9 mouse cellular contexts compared by ENCODE assay signal in genomic region chr11:114478736-114479135, GRCm38 (mm10).
A peak's percentile ranks its signal among the peaks of the same experiment; 100 is the strongest.
DNase-seq lines count a peak whose midpoint lies in the region; ATAC-seq and TF ChIP-seq lines count a peak whose summit lies in the region.
"Had no signal": no experiment of that assay in that cellular context is flagged by ENCODE, and none has a peak within 500 bp of the region (broad histone marks: within the 10 kb centered on the region; RNA-seq: fewer than 3 reads in every experiment).

No protein-coding gene starts in this region.

- peaks cover 3% of the 10 kb centered on the region; the same call in 1 of the 2 replicates for H3K4me1 ChIP-seq in heart, embryonic 16.5 days (ENCODE audit: control insufficient read depth, insufficient read depth, low read length)
- H3K4me1 ChIP-seq in CH12.LX (ENCODE audit: control insufficient read depth in 1 of 2, insufficient read depth in 2 of 2), result no peaks in the 10 kb centered on the region; a peak in 1 of 4 replicates
- H3K4me1 ChIP-seq in embryonic facial prominence, embryonic 12.5 days, result peaks cover 7% of the 10 kb centered on the region
- H3K4me1 ChIP-seq in liver, postnatal 0 days (ENCODE audit: insufficient read depth), result no peaks in the 10 kb centered on the region

- 0 out of 2 replicates have a peak, but pooled peaks cover 2% of the 10 kb centered on the region for H3K9me3 ChIP-seq in heart, embryonic 16.5 days (replicated peaks; ENCODE audit: control insufficient read depth, low read length)
- H3K9me3 ChIP-seq in CH12.LX (replicated peaks; ENCODE audit: low read length), result no peaks in the 10 kb centered on the region
- H3K9me3 ChIP-seq in embryonic facial prominence, embryonic 12.5 days, result no peaks in the 10 kb centered on the region
- H3K9me3 ChIP-seq in liver, postnatal 0 days (ENCODE audit: low read length), result no peaks in the 10 kb centered on the region

- TF ChIP-seq POLR2A in CH12.LX (IDR thresholded peaks at IDR 0.05; ENCODE audit: low read depth, low read length), result no peak

- peak overlapping the region; percentile 46 for H3K4me2 ChIP-seq in heart, embryonic 16.5 days (ENCODE audit: low read depth, low read length)
- H3K4me2 ChIP-seq in CH12.LX (ENCODE audit: insufficient read depth, low read depth, poor library complexity, severe bottlenecking), result no peak overlapping the region
- H3K4me2 ChIP-seq in embryonic facial prominence, embryonic 12.5 days (replicated peaks), result peak overlapping the region; percentile 13
- H3K4me2 ChIP-seq in liver, postnatal 0 days (ENCODE audit: low read depth, low read length), result peak overlapping the region; percentile 45; the same call in 1 of the 2 replicates

- in situ Hi-C loops in CH12.LX (cut with MboI; ENCODE audit: low pct_ligation_motif_present, low pct_unique_long_range_greater_than_20kb, low sequenced_read_pairs), result no loop called here

- TF ChIP-seq EP300 in CH12.LX (IDR thresholded peaks at IDR 0.05; ENCODE audit: low read length), result no peak
- TF ChIP-seq EP300 in liver, postnatal 0 days (IDR thresholded peaks at IDR 0.05; ENCODE audit: low read depth), result no peak

- peaks cover 2% of the 10 kb centered on the region; the same call in 1 of the 2 replicates for H3K27me3 ChIP-seq in heart, embryonic 16.5 days (ENCODE audit: control insufficient read depth, insufficient read depth, low read length)
- H3K27me3 ChIP-seq in CH12.LX (replicated peaks), result peaks cover 77% of the 10 kb centered on the region
- no peaks in the 10 kb centered on the region for H3K27me3 ChIP-seq in embryonic facial prominence, embryonic 12.5 days
- H3K27me3 ChIP-seq in liver, postnatal 0 days (ENCODE audit: insufficient read depth, low read length), result no peaks in the 10 kb centered on the region

- no peak for DNase-seq in heart, adult 11 months
- peak; percentile 41 for DNase-seq in CH12.LX (ENCODE audit: extremely low read depth)
- DNase-seq in liver, postnatal 0 days, result no peak
- DNase-seq in urinary bladder, postnatal 36 days (ENCODE audit: low spot score in 2 of 2), result no peak
- no peak for DNase-seq in Muller cell, postnatal 12 days (ENCODE audit: inconsistent ontology term)
- DNase-seq in thymus, postnatal 14 days, result no peak

- no peak for ATAC-seq in heart, embryonic 16.5 days (replicated peaks; ENCODE audit: extremely low read depth, insufficient read depth, low FRiP score)
- no peak for ATAC-seq in embryonic facial prominence, embryonic 12.5 days (ENCODE audit: insufficient number of reproducible peaks, insufficient read depth, low FRiP score, low TSS enrichment)
- ATAC-seq in liver, postnatal 0 days, result no peak
- ATAC-seq: inflammation-experienced regulatory T-cells, adult 6 months had no signal

- dilution Hi-C loops in CH12.LX (cut with MboI; ENCODE audit: extremely low pct_ligation_motif_present, extremely low pct_unique_long_range_greater_than_20kb, low sequenced_read_pairs), result no loop called here

- H3K79me2 ChIP-seq in CH12.LX (replicated peaks; ENCODE audit: control insufficient read depth, extremely low read depth, insufficient read depth, poor library complexity, severe bottlenecking), result no peaks in the 10 kb centered on the region

- no peak overlapping the region for H3K27ac ChIP-seq in heart, embryonic 16.5 days (ENCODE audit: low read length)
- no peak overlapping the region for H3K27ac ChIP-seq in CH12.LX (ENCODE audit: insufficient read depth, low read depth)
- no peak overlapping the region for H3K27ac ChIP-seq in embryonic facial prominence, embryonic 12.5 days
- H3K27ac ChIP-seq in liver, postnatal 0 days (ENCODE audit: low read depth), result no peak overlapping the region

- H3K9ac ChIP-seq in heart, embryonic 16.5 days (ENCODE audit: low read length), result no peak overlapping the region
- H3K9ac ChIP-seq in CH12.LX (ENCODE audit: insufficient read depth, low read depth), result no peak overlapping the region
- no peak overlapping the region for H3K9ac ChIP-seq in embryonic facial prominence, embryonic 12.5 days
- H3K9ac ChIP-seq in liver, postnatal 0 days (replicated peaks), result no peak overlapping the region

- WGBS in heart, embryonic 16.5 days, result 14% methylated on average over 7 of the region's 7 CpGs
- 12% methylated on average over 7 of the region's 7 CpGs for WGBS in embryonic facial prominence, embryonic 12.5 days
- WGBS in liver, postnatal 0 days (ENCODE audit: insufficient replicate concordance), result 18% methylated on average over 7 of the region's 7 CpGs

- TF ChIP-seq CTCF in CH12.LX (conservative IDR thresholded peaks at IDR 0.05 in 1 of 2, IDR thresholded peaks at IDR 0.05 in 1 of 2; ENCODE audit: low read depth in 2 of 2, low read length in 2 of 2), result no peak
- TF ChIP-seq CTCF in liver, postnatal 0 days (IDR thresholded peaks at IDR 0.05; ENCODE audit: low read depth), result no peak

- H3K36me3 ChIP-seq in heart, embryonic 16.5 days (ENCODE audit: control insufficient read depth, insufficient read depth), result no peaks in the 10 kb centered on the region
- no peaks in the 10 kb centered on the region for H3K36me3 ChIP-seq in CH12.LX (replicated peaks in 1 of 2; ENCODE audit: control insufficient read depth in 1 of 2, insufficient read depth in 1 of 2, low read length in 1 of 2)
- no peaks in the 10 kb centered on the region for H3K36me3 ChIP-seq in embryonic facial prominence, embryonic 12.5 days
- no peaks in the 10 kb centered on the region for H3K36me3 ChIP-seq in liver, postnatal 0 days (replicated peaks; ENCODE audit: insufficient read depth, low read length)

- no peak for TF ChIP-seq RAD21 in CH12.LX (IDR thresholded peaks at IDR 0.05; ENCODE audit: low read depth, low read length)

- 0 out of 2 replicates have a peak overlapping the region, but pooled peaks have one; percentile 13 for H3K4me3 ChIP-seq in heart, embryonic 16.5 days (ENCODE audit: low read length)
- H3K4me3 ChIP-seq in CH12.LX (replicated peaks in 1 of 3; ENCODE audit: low read depth in 2 of 3, low read length in 2 of 3, poor library complexity in 1 of 3), result no peak overlapping the region
- no peak overlapping the region for H3K4me3 ChIP-seq in embryonic facial prominence, embryonic 12.5 days
- H3K4me3 ChIP-seq in liver, postnatal 0 days (ENCODE audit: low read depth, low read length), result no peak overlapping the region

TF ChIP-seq in CH12.LX, 34 proteins besides CTCF, POLR2A, EP300 and RAD21:
- TF ChIP-seq ELF1 (IDR thresholded peaks at IDR 0.05; ENCODE audit: low read depth, low read length) (peak; percentile 30; the same call in 1 of the 2 replicates), MEF2A (IDR thresholded peaks at IDR 0.05; ENCODE audit: borderline replicate concordance, low read depth, low read length) (no peak), ZMIZ1 (IDR thresholded peaks at IDR 0.05; ENCODE audit: low read depth, low read length) (no peak)
TF ChIP-seq in CH12.LX: peak in this region for 1.
